Mouse (Mus musculus) brain, embryonic 14.5 days (tissue): ENCODE measurements at regions not wholly inside any gene's neighbourhood (a gene's known extent, or its start where the extent isn't known, plus 50 kb on each side); places are given as distances from the start of the nearest gene placed in this dataset.

Experiments used
- CTCF ChIP-seq: fragments of 200-500 bp; IDR thresholded peaks from 2 replicates; pipeline ENCODE4 v1.5.1; 2012; ENCODE audit warnings: inconsistent platforms, mild to moderate bottlenecking, moderate library complexity, borderline replicate concordance; ENCODE audit not compliant: insufficient read depth, insufficient read length; ENCODE audit errors: extremely low read depth
- POLR2A ChIP-seq: fragments of 200-500 bp; IDR thresholded peaks from 2 replicates; pipeline ENCODE4 v1.6.1; 2012; ENCODE audit warnings: mild to moderate bottlenecking, inconsistent platforms, borderline replicate concordance; ENCODE audit not compliant: poor library complexity, insufficient read depth, insufficient read length, severe bottlenecking; ENCODE audit errors: extremely low read depth

- TF ChIP-seq POLR2A (no peak), CTCF (no peak)
Observed at GRCm38 (mm10) chr1:72085661-72086060, 126.4 kb downstream of the Mreg start.
